Mouse (Mus musculus) hindbrain, postnatal 0 days (tissue): ENCODE measurements around the gene Olfr1388. TPM values are rescaled to one million over a fixed set of nuclear protein-coding genes. Genes with fewer than 3 reads are reported as not detected.
"Not testable (repeated sequence)": the region's sequence is repeated elsewhere in the genome, so short reads cannot be mapped to it uniquely, and the experiment has no call there.

ENCODE experiments used
- ATAC-seq: fragments of 200-750 bp; cut with Nextera tagmentation; 2 replicates; pipeline ENCODE4 v1.8.0; 2017; ENCODE audit warnings: mild to moderate bottlenecking, moderate TSS enrichment, moderate library complexity
- DNase-seq: peaks from one replicate; pipeline ENCODE4 v3.0.0-alpha.2; 2015; ENCODE audit warnings: low spot score
- H3K27ac ChIP-seq: fragments of 300-500 bp; sonication (generic); 2 replicates; pipeline ENCODE4 v1.5.1; 2014; ENCODE audit warnings: mild to moderate bottlenecking
- H3K27me3 ChIP-seq: fragments of 300-500 bp; sonication (generic); 2 replicates; pipeline ENCODE4 v1.6.1; 2014; ENCODE audit warnings: low read length, mixed read lengths; ENCODE audit not compliant: insufficient read depth
- H3K36me3 ChIP-seq: fragments of 300-500 bp; sonication (generic); 2 replicates; pipeline ENCODE4 v1.6.1; 2014; ENCODE audit warnings: low read length, mixed read lengths; ENCODE audit not compliant: insufficient read depth
- H3K4me1 ChIP-seq: fragments of 300-500 bp; sonication (generic); 2 replicates; pipeline ENCODE4 v1.6.1; 2014; ENCODE audit warnings: antibody characterized with exemption, low read length, mixed read lengths; ENCODE audit not compliant: insufficient read depth
- H3K4me2 ChIP-seq: fragments of 300-500 bp; sonication (generic); 2 replicates; pipeline ENCODE4 v1.6.1; 2014; ENCODE audit warnings: low read depth, mild to moderate bottlenecking, low read length, moderate library complexity, mixed read lengths
- H3K4me3 ChIP-seq: fragments of 300-500 bp; sonication (generic); 2 replicates; pipeline ENCODE4 v1.5.1; 2014; ENCODE audit warnings: low read length
- H3K9ac ChIP-seq: fragments of 300-500 bp; sonication (generic); replicated peaks from 2 replicates; pipeline ENCODE4 v1.6.1; 2014; ENCODE audit warnings: mild to moderate bottlenecking, low read length, moderate library complexity, mixed read lengths
- H3K9me3 ChIP-seq: fragments of 300-500 bp; sonication (generic); 2 replicates; pipeline ENCODE4 v1.6.1; 2016; ENCODE audit warnings: low read length, mixed read lengths
- CTCF ChIP-seq: IDR thresholded peaks from 2 replicates; pipeline ENCODE4 v1.5.1; 2016; ENCODE audit warnings: antibody characterized with exemption, control low read depth, low read depth
- WGBS: fragments of 180-500 bp; shearing (Covaris S2); extraction: QIAGEN DNeasy Blood & Tissue Kit; methylation state at CpG from one replicate; pipeline ENCODE4 v1.1.7; 2014; 5-methylcytosine and 5-hydroxymethylcytosine counted together
- polyA plus RNA-seq: library from polyadenylated mRNA; unstranded; fragments of >200 nt; fragmentation: Nextera tagmentation; extraction: Ambion mirVana; gene quantifications from 2 replicates; pipeline ENCODE4 v1.2.1, GENCODE M21; 2015
- total RNA-seq: library from RNA; depleted of rRNA; stranded (reverse); fragments of >200 nt; gene quantifications from 2 replicates; pipeline ENCODE4 v1.2.3, GENCODE M21; 2014; rRNA removed

Olfr1388 gene
- total and polyA plus RNA-seq, 2 experiments from 2014 or later: 0.08 to 0.10 TPM

GRCm38 (mm10) chr11:49455043-49455442 lies 18.6 kb downstream of the Olfr1388 start, which contains the start of gene Olfr1387:
Gene Olfr1387 (plus strand): TSS chr11:49455343.
- no peak within 1 kb of the TSS for H3K4me2 ChIP-seq
- no peak within 1 kb of the TSS for H3K27ac ChIP-seq
- no peaks in the 10 kb centered on the region for H3K27me3 ChIP-seq
- H3K9ac ChIP-seq: no peak within 1 kb of the TSS
- DNase-seq (no peak), ATAC-seq (no peak)
- TF ChIP-seq CTCF: no peak
- H3K4me3 ChIP-seq: no peak within 1 kb of the TSS
- H3K36me3 ChIP-seq: no peaks in the 10 kb centered on the region
- no peaks in the 10 kb centered on the region for H3K9me3 ChIP-seq
- WGBS: 68% methylated on average over 1 of the region's 1 CpGs
- H3K4me1 ChIP-seq: no peaks in the 10 kb centered on the region

- H3K4me2 ChIP-seq, H3K27ac ChIP-seq, ATAC-seq, H3K36me3 ChIP-seq, H3K4me1 ChIP-seq, H3K9me3 ChIP-seq, H3K4me3 ChIP-seq, H3K9ac ChIP-seq, H3K27me3 ChIP-seq, DNase-seq: not testable (repeated sequence)
- WGBS: 76% methylated on average over 2 of the region's 3 CpGs
These were observed 28.3 kb downstream of the Olfr1388 start, which contains the start of gene Olfr1386 for GRCm38 (mm10) chr11:49464746-49465145. Gene Olfr1386 (plus strand): TSS chr11:49465046.

DNA sequence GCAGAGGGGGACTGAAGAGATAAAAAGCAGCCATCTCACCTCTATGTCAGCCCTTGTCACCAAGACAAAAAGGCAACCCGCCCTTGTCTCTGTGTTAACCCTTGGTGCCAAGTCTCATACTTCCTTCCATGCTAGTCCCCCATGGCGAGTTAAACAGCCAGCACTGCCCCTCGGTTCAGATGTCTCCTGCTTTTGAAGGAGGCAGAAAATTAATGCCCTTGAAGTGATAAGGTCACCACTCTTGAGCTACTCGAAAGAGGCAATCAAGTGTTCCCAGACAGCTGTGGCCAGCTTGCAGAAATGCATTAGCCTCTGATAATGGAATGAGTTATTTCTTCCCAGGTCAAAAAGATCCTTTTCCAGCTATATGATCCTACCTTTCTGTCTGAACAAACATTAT lies 49.5 kb downstream of the Olfr1388 start:
- Histone ChIP-seq H3K4me2 (no peak overlapping the region), H3K4me1 (no peaks in the 10 kb centered on the region), H3K9me3 (no peaks in the 10 kb centered on the region), H3K27ac (no peak overlapping the region), H3K27me3 (no peaks in the 10 kb centered on the region), H3K36me3 (no peaks in the 10 kb centered on the region), H3K9ac (no peak overlapping the region), H3K4me3 (no peak overlapping the region)
- TF ChIP-seq CTCF: no peak
- ATAC-seq: no peak
- no peak for DNase-seq
- 48% methylated on average over 4 of the region's 4 CpGs for WGBS

GRCm38 (mm10) chr11:49488770-49489169 lies 52.3 kb downstream of the Olfr1388 start, which contains the start of gene Olfr1385:
Gene Olfr1385 (plus strand): TSS chr11:49489070.
- H3K4me1 ChIP-seq, DNase-seq, H3K9me3 ChIP-seq, H3K36me3 ChIP-seq, H3K27ac ChIP-seq, ATAC-seq, H3K9ac ChIP-seq, H3K4me2 ChIP-seq, H3K4me3 ChIP-seq, H3K27me3 ChIP-seq: not testable (repeated sequence)
- 81% methylated on average over 1 of the region's 1 CpGs for WGBS

Other genes with a start within 250 kb of the Olfr1388 start
- gene Btnl9, start 249.5 kb upstream of the Olfr1388 start, total RNA-seq: 0.37 TPM in 1 of 2 replicates, not detected in the other
- gene Btnl9, start 249.5 kb upstream of the Olfr1388 start, polyA plus RNA-seq: 0.39 and 0.50 TPM in 2 replicates
- gene Zfp62, start 233.3 kb upstream of the Olfr1388 start, total RNA-seq: 20.2 and 25.0 TPM in 2 replicates
- 25.7 and 25.8 TPM in 2 replicates for gene Zfp62, start 233.3 kb upstream of the Olfr1388 start, polyA plus RNA-seq
- 87.4 and 109 TPM in 2 replicates for gene Mgat1, start 192.4 kb upstream of the Olfr1388 start, total RNA-seq
- gene Mgat1, start 192.4 kb upstream of the Olfr1388 start, polyA plus RNA-seq: 33.6 and 35.3 TPM in 2 replicates
- gene Olfr1393, start 158.3 kb upstream of the Olfr1388 start, total RNA-seq: 0.86 TPM in 1 of 2 replicates, not detected in the other
- gene Olfr1393, start 158.3 kb upstream of the Olfr1388 start, polyA plus RNA-seq: 0.10 and 0.13 TPM in 2 replicates
- gene Olfr1392, start 151.3 kb upstream of the Olfr1388 start, total RNA-seq: not detected in 2 replicates
- not detected in 2 replicates for gene Olfr1392, start 151.3 kb upstream of the Olfr1388 start, polyA plus RNA-seq
- not detected in 2 replicates for gene Olfr10, start 131.9 kb upstream of the Olfr1388 start, total RNA-seq
- not detected in 2 replicates for gene Olfr10, start 131.9 kb upstream of the Olfr1388 start, polyA plus RNA-seq
- not detected in 2 replicates for gene Olfr1391, start 113.9 kb upstream of the Olfr1388 start, total RNA-seq
- gene Olfr1391, start 113.9 kb upstream of the Olfr1388 start, polyA plus RNA-seq: not detected in 2 replicates
- gene Olfr1390, start 101.4 kb upstream of the Olfr1388 start, total RNA-seq: not detected in 2 replicates
- not detected in 2 replicates for gene Olfr1390, start 101.4 kb upstream of the Olfr1388 start, polyA plus RNA-seq
- gene Olfr1389, start 13.6 kb upstream of the Olfr1388 start, total RNA-seq: not detected in 2 replicates
- not detected in 2 replicates for gene Olfr1389, start 13.6 kb upstream of the Olfr1388 start, polyA plus RNA-seq
- not detected in 2 replicates for gene Olfr1387, start 18.7 kb downstream of the Olfr1388 start, total RNA-seq
- not detected in 2 replicates for gene Olfr1387, start 18.7 kb downstream of the Olfr1388 start, polyA plus RNA-seq
- not detected in 2 replicates for gene Olfr1386, start 28.4 kb downstream of the Olfr1388 start, total RNA-seq
- not detected in 2 replicates for gene Olfr1386, start 28.4 kb downstream of the Olfr1388 start, polyA plus RNA-seq
- not detected in 2 replicates for gene Olfr1385, start 52.4 kb downstream of the Olfr1388 start, total RNA-seq
- gene Olfr1385, start 52.4 kb downstream of the Olfr1388 start, polyA plus RNA-seq: not detected in 2 replicates
- gene Olfr1384, start 70.1 kb downstream of the Olfr1388 start, total RNA-seq: not detected in 2 replicates
- gene Olfr1384, start 70.1 kb downstream of the Olfr1388 start, polyA plus RNA-seq: not detected in 2 replicates
- not detected in 2 replicates for gene Olfr1383, start 83.0 kb downstream of the Olfr1388 start, total RNA-seq
- not detected in 2 replicates for gene Olfr1383, start 83.0 kb downstream of the Olfr1388 start, polyA plus RNA-seq
- gene Olfr1382, start 91.6 kb downstream of the Olfr1388 start, total RNA-seq: not detected in 2 replicates
- not detected in 2 replicates for gene Olfr1382, start 91.6 kb downstream of the Olfr1388 start, polyA plus RNA-seq
- not detected in 2 replicates for gene Olfr1381, start 106.8 kb downstream of the Olfr1388 start, total RNA-seq
- not detected in 2 replicates for gene Olfr1381, start 106.8 kb downstream of the Olfr1388 start, polyA plus RNA-seq
- gene Olfr1380, start 120.3 kb downstream of the Olfr1388 start, total RNA-seq: not detected in 2 replicates
- gene Olfr1380, start 120.3 kb downstream of the Olfr1388 start, polyA plus RNA-seq: not detected in 2 replicates
- 2.5 and 3.7 TPM in 2 replicates for gene Flt4, start 172.6 kb downstream of the Olfr1388 start, total RNA-seq
- 1.2 TPM in 2 replicates for gene Flt4, start 172.6 kb downstream of the Olfr1388 start, polyA plus RNA-seq
- gene Scgb3a1, start 227.0 kb downstream of the Olfr1388 start, total RNA-seq: not detected in 2 replicates
- gene Scgb3a1, start 227.0 kb downstream of the Olfr1388 start, polyA plus RNA-seq: 0.33 and 0.55 TPM in 2 replicates